Mouse (Mus musculus) E14TG2a.4 (cell line): ENCODE data around the gene Plcb3.
A peak's percentile ranks its signal among the peaks of the same experiment; 100 is the strongest.

ENCODE experiments used
- CTCF ChIP-seq: conservative IDR thresholded peaks from 2 replicates; pipeline ENCODE4 v1.5.1; 2014; ENCODE audit warnings: low read length
- POU5F1 ChIP-seq: IDR thresholded peaks from 2 replicates; pipeline ENCODE4 v1.6.1; 2014; ENCODE audit warnings: low read length, borderline replicate concordance

DNA sequence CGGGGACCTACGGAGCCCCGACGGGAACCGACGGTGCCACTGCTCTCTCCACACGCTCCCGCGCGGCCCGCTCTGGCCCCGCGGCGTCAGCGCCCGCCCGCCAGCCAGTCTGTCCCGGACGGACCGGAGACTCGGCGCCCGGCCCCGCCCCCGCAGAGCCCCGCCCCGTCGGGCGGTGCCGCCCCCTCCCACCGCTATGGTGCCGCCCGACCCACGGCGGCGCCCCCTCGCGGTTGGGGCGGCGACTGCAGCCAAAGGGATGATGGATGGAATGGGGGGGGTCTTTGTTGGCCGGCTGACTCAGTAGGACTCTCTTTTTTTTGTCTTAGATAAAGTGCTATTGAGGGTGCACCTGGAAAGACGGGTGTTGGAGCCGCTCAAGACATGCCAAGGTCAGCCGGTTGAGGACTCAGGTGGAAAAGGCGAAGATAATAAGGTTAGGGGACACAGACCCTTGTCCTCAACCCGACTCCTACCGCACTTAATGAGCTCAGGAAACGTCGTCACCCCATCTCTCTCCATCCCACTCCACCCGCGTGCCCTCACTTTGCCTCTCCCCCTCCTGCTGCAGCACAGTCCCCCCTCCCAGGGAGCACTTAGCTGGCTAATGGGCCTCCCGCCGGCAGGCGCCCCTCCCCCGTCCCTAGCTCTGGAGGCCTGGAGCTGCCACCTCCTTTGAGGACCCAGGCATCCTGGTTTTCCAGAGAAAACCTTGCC is 6.4 kb downstream of the Plcb3 start:
- TF ChIP-seq CTCF (peak; percentile 22), POU5F1 (no peak)
